25 mouse cellular contexts compared by ENCODE assay signal in genomic region chr6:83029777-83030176, GRCm38 (mm10). TPM values are rescaled to one million over a fixed set of nuclear protein-coding genes. Genes with fewer than 3 reads are reported as not detected.
A peak's percentile ranks its signal among the peaks of the same experiment; 100 is the strongest.
DNase-seq lines count a peak whose midpoint lies in the region; ATAC-seq and TF ChIP-seq lines count a peak whose summit lies in the region.
"Had no signal": no experiment of that assay in that cellular context is flagged by ENCODE, and none has a peak within 500 bp of the region (broad histone marks: within the 10 kb centered on the region; RNA-seq: fewer than 3 reads in every experiment).

No protein-coding gene starts in this region.

- H3K9me3 ChIP-seq in embryonic facial prominence, embryonic 12.5 days: no peaks in the 10 kb centered on the region
- H3K9me3 ChIP-seq in embryonic facial prominence, embryonic 10.5 days: no peaks in the 10 kb centered on the region
- no peaks in the 10 kb centered on the region for H3K9me3 ChIP-seq in heart, embryonic 13.5 days
- no peaks in the 10 kb centered on the region for H3K9me3 ChIP-seq in liver, embryonic 15.5 days (replicated peaks)
- no peaks in the 10 kb centered on the region for H3K9me3 ChIP-seq in liver, postnatal 0 days (ENCODE audit: low read length)
- H3K9me3 ChIP-seq: forebrain, embryonic 10.5 days; forebrain, embryonic 15.5 days; G1E; heart, embryonic 15.5 days; hindbrain, embryonic 10.5 days; hindbrain, embryonic 15.5 days had no signal

- no peak overlapping the region for H3K4me2 ChIP-seq in embryonic facial prominence, embryonic 12.5 days (replicated peaks)
- H3K4me2 ChIP-seq in heart, embryonic 13.5 days: no peak overlapping the region
- no peak overlapping the region for H3K4me2 ChIP-seq in liver, embryonic 15.5 days
- H3K4me2 ChIP-seq in liver, postnatal 0 days (ENCODE audit: low read depth, low read length): no peak overlapping the region
- H3K4me2 ChIP-seq: forebrain, embryonic 15.5 days; heart, embryonic 15.5 days; hindbrain, embryonic 15.5 days had no signal

- H3K27me3 ChIP-seq in embryonic facial prominence, embryonic 12.5 days: peaks cover 43% of the 10 kb centered on the region
- H3K27me3 ChIP-seq in embryonic facial prominence, embryonic 10.5 days (replicated peaks; ENCODE audit: low read depth, poor library complexity, severe bottlenecking): peaks cover 72% of the 10 kb centered on the region
- H3K27me3 ChIP-seq in heart, embryonic 13.5 days (replicated peaks): peaks cover 68% of the 10 kb centered on the region
- H3K27me3 ChIP-seq in liver, embryonic 15.5 days: peaks cover 25% of the 10 kb centered on the region
- peaks cover 20% of the 10 kb centered on the region; the same call in 1 of the 2 replicates for H3K27me3 ChIP-seq in liver, postnatal 0 days (ENCODE audit: insufficient read depth, low read length)

- no peak for DNase-seq in embryonic facial prominence, embryonic 10.5 days (ENCODE audit: low spot score)
- DNase-seq in heart, postnatal 36 days: no peak
- DNase-seq in liver, postnatal 0 days: no peak
- no peak for DNase-seq in retina, postnatal 1 day
- DNase-seq: adrenal gland, postnatal 10 days; B cell, adult 2 months; cerebellum, adult 11 months; cerebellum, adult 8-10 months; cerebellum, postnatal 14 days; embryo, embryonic 11 days; gastrocnemius, postnatal 25 days; heart, postnatal 14 days had no signal

- peaks cover 35% of the 10 kb centered on the region for H3K4me1 ChIP-seq in embryonic facial prominence, embryonic 12.5 days
- H3K4me1 ChIP-seq in embryonic facial prominence, embryonic 10.5 days: peaks cover 63% of the 10 kb centered on the region
- H3K4me1 ChIP-seq in heart, embryonic 13.5 days: peaks cover 49% of the 10 kb centered on the region
- H3K4me1 ChIP-seq in liver, embryonic 15.5 days (replicated peaks): peaks cover 72% of the 10 kb centered on the region
- H3K4me1 ChIP-seq in liver, postnatal 0 days (ENCODE audit: insufficient read depth): peaks cover 27% of the 10 kb centered on the region

- WGBS in embryonic facial prominence, embryonic 12.5 days: 21% methylated on average over 10 of the region's 10 CpGs
- WGBS in embryonic facial prominence, embryonic 10.5 days: 11% methylated on average over 10 of the region's 10 CpGs
- WGBS in heart, embryonic 13.5 days: 28% methylated on average over 10 of the region's 10 CpGs
- WGBS in liver, embryonic 15.5 days (ENCODE audit: insufficient replicate concordance): 58% methylated on average over 10 of the region's 10 CpGs
- 73% methylated on average over 10 of the region's 10 CpGs for WGBS in liver, postnatal 0 days (ENCODE audit: insufficient replicate concordance)

- no peak overlapping the region for H3K27ac ChIP-seq in embryonic facial prominence, embryonic 12.5 days
- no peak overlapping the region for H3K27ac ChIP-seq in embryonic facial prominence, embryonic 10.5 days (replicated peaks)
- 0 out of 2 replicates have a peak overlapping the region, but pooled peaks have one; percentile 36 for H3K27ac ChIP-seq in heart, embryonic 13.5 days (replicated peaks)
- 0 out of 2 replicates have a peak overlapping the region, but pooled peaks have one; percentile 25 for H3K27ac ChIP-seq in liver, embryonic 15.5 days (replicated peaks)
- H3K27ac ChIP-seq in liver, postnatal 0 days (ENCODE audit: low read depth): no peak overlapping the region
- H3K27ac ChIP-seq: forebrain, embryonic 10.5 days; forebrain, embryonic 15.5 days; heart, embryonic 15.5 days; hindbrain, embryonic 10.5 days; hindbrain, embryonic 15.5 days had no signal

- peak overlapping the region; percentile 20; the same call in 1 of the 2 replicates for H3K9ac ChIP-seq in embryonic facial prominence, embryonic 12.5 days
- H3K9ac ChIP-seq in heart, embryonic 13.5 days: no peak overlapping the region
- H3K9ac ChIP-seq in liver, embryonic 15.5 days: no peak overlapping the region
- H3K9ac ChIP-seq in liver, postnatal 0 days (replicated peaks): no peak overlapping the region
- H3K9ac ChIP-seq: forebrain, embryonic 15.5 days; heart, embryonic 15.5 days; hindbrain, embryonic 15.5 days had no signal

- TF ChIP-seq EP300 in liver, postnatal 0 days (IDR thresholded peaks at IDR 0.05; ENCODE audit: low read depth): no peak

- no peak for ATAC-seq in embryonic facial prominence, embryonic 12.5 days (ENCODE audit: insufficient number of reproducible peaks, insufficient read depth, low FRiP score, low TSS enrichment)
- ATAC-seq in heart, embryonic 13.5 days (ENCODE audit: extremely low read depth, insufficient number of reproducible peaks, low FRiP score, low TSS enrichment): no peak
- no peak for ATAC-seq in liver, embryonic 15.5 days (ENCODE audit: insufficient read depth)
- ATAC-seq in liver, postnatal 0 days: no peak
- ATAC-seq: CD4-positive, CD25-positive, alpha-beta regulatory T cell, adult 4 months; forebrain, embryonic 15.5 days; inflammation-experienced regulatory T-cells, adult 6 months had no signal

- no peak overlapping the region for H3K4me3 ChIP-seq in embryonic facial prominence, embryonic 12.5 days
- H3K4me3 ChIP-seq in embryonic facial prominence, embryonic 10.5 days: no peak overlapping the region
- no peak overlapping the region for H3K4me3 ChIP-seq in heart, embryonic 13.5 days
- no peak overlapping the region for H3K4me3 ChIP-seq in liver, embryonic 15.5 days (replicated peaks)
- no peak overlapping the region for H3K4me3 ChIP-seq in liver, postnatal 0 days (ENCODE audit: low read depth, low read length)
- H3K4me3 ChIP-seq: erythroblast, embryonic 14.5 days; forebrain, embryonic 10.5 days; forebrain, embryonic 15.5 days; heart, embryonic 15.5 days; hindbrain, embryonic 10.5 days; hindbrain, embryonic 15.5 days had no signal

- H3K36me3 ChIP-seq in embryonic facial prominence, embryonic 12.5 days: no peaks in the 10 kb centered on the region
- H3K36me3 ChIP-seq in embryonic facial prominence, embryonic 10.5 days (replicated peaks): peaks cover 10% of the 10 kb centered on the region; the same call in 1 of the 2 replicates
- H3K36me3 ChIP-seq in heart, embryonic 13.5 days: peaks cover 8% of the 10 kb centered on the region; the same call in 1 of the 2 replicates
- peaks cover 30% of the 10 kb centered on the region for H3K36me3 ChIP-seq in liver, embryonic 15.5 days (replicated peaks)
- H3K36me3 ChIP-seq in liver, postnatal 0 days (replicated peaks; ENCODE audit: insufficient read depth, low read length): peaks cover 14% of the 10 kb centered on the region
- H3K36me3 ChIP-seq: forebrain, embryonic 15.5 days; heart, embryonic 15.5 days; hindbrain, embryonic 10.5 days; hindbrain, embryonic 15.5 days had no signal

- intact Hi-C loops in heart, postnatal 36 days (cut with DNase I): no loop called here

- no peak for TF ChIP-seq CTCF in liver, postnatal 0 days (IDR thresholded peaks at IDR 0.05; ENCODE audit: low read depth)

RNA-seq across cellular contexts. Expression of gene Dok1, which starts 3.5 kb away (rescaled TPM):
- 11.0 and 11.8 TPM in 2 replicates for polyA plus RNA-seq in embryonic facial prominence, embryonic 12.5 days (2016; fragmentation: Nextera tagmentation; extraction: Ambion mirVana)
- polyA plus RNA-seq in embryonic facial prominence, embryonic 10.5 days (2016; fragmentation: Nextera tagmentation; extraction: Ambion mirVana): 11.1 and 12.2 TPM in 2 replicates
- 7.6 and 9.3 TPM in 2 replicates for polyA plus RNA-seq in heart, embryonic 13.5 days (2015; fragmentation: Nextera tagmentation; extraction: Ambion mirVana)
- 1 to 10 TPM; 2.8 to 4.3 TPM for total RNA-seq in heart, postnatal 36 days (2021)
- 19.9 and 21.1 TPM in 2 replicates for polyA plus RNA-seq in liver, embryonic 15.5 days (2015; fragmentation: Nextera tagmentation; extraction: Ambion mirVana)
- polyA plus RNA-seq in liver, postnatal 0 days (2015; fragmentation: Nextera tagmentation; extraction: Ambion mirVana): 11.3 and 11.8 TPM in 2 replicates

RNA-seq across cellular contexts. Expression of gene Loxl3, which starts 4.2 kb away (rescaled TPM):
- polyA plus RNA-seq in embryonic facial prominence, embryonic 12.5 days (2016; fragmentation: Nextera tagmentation; extraction: Ambion mirVana): 17.9 and 21.9 TPM in 2 replicates
- polyA plus RNA-seq in embryonic facial prominence, embryonic 10.5 days (2016; fragmentation: Nextera tagmentation; extraction: Ambion mirVana): 11.4 and 11.6 TPM in 2 replicates
- 6.9 and 7.1 TPM in 2 replicates for polyA plus RNA-seq in heart, embryonic 13.5 days (2015; fragmentation: Nextera tagmentation; extraction: Ambion mirVana)
- total RNA-seq in heart, postnatal 36 days (2021): 1 to 10 TPM; 2.9 to 3.1 TPM
- 1.7 and 2.1 TPM in 2 replicates for polyA plus RNA-seq in liver, embryonic 15.5 days (2015; fragmentation: Nextera tagmentation; extraction: Ambion mirVana)
- 1.2 and 1.7 TPM in 2 replicates for polyA plus RNA-seq in liver, postnatal 0 days (2015; fragmentation: Nextera tagmentation; extraction: Ambion mirVana)
- polyA plus RNA-seq: inflammation-experienced regulatory T-cells, adult 6 months had no signal

RNA-seq across cellular contexts. Expression of gene Aup1, which starts 24.5 kb away (rescaled TPM):
- 154 and 167 TPM in 2 replicates for polyA plus RNA-seq in embryonic facial prominence, embryonic 12.5 days (2016; fragmentation: Nextera tagmentation; extraction: Ambion mirVana)
- 148 and 172 TPM in 2 replicates for polyA plus RNA-seq in embryonic facial prominence, embryonic 10.5 days (2016; fragmentation: Nextera tagmentation; extraction: Ambion mirVana)
- polyA plus RNA-seq in heart, embryonic 13.5 days (2015; fragmentation: Nextera tagmentation; extraction: Ambion mirVana): 120 and 123 TPM in 2 replicates
- total RNA-seq in heart, postnatal 36 days (2021): 10 to 100 TPM; 78.1 to 82.2 TPM
- 189 and 201 TPM in 2 replicates for polyA plus RNA-seq in liver, embryonic 15.5 days (2015; fragmentation: Nextera tagmentation; extraction: Ambion mirVana)
- polyA plus RNA-seq in liver, postnatal 0 days (2015; fragmentation: Nextera tagmentation; extraction: Ambion mirVana): 175 and 180 TPM in 2 replicates

RNA-seq across cellular contexts. Expression of gene Htra2, which starts 25.3 kb away (rescaled TPM):
- polyA plus RNA-seq in embryonic facial prominence, embryonic 12.5 days (2016; fragmentation: Nextera tagmentation; extraction: Ambion mirVana): 74.1 and 77.8 TPM in 2 replicates
- polyA plus RNA-seq in embryonic facial prominence, embryonic 10.5 days (2016; fragmentation: Nextera tagmentation; extraction: Ambion mirVana): 83.5 and 90.0 TPM in 2 replicates
- 80.2 and 94.2 TPM in 2 replicates for polyA plus RNA-seq in heart, embryonic 13.5 days (2015; fragmentation: Nextera tagmentation; extraction: Ambion mirVana)
- total RNA-seq in heart, postnatal 36 days (2021): 10 to 100 TPM; 34.2 to 35.4 TPM
- 87.9 and 93.6 TPM in 2 replicates for polyA plus RNA-seq in liver, embryonic 15.5 days (2015; fragmentation: Nextera tagmentation; extraction: Ambion mirVana)
- polyA plus RNA-seq in liver, postnatal 0 days (2015; fragmentation: Nextera tagmentation; extraction: Ambion mirVana): 33.8 and 34.7 TPM in 2 replicates

RNA-seq across cellular contexts. Expression of gene Dqx1, which starts 27.9 kb away (rescaled TPM):
- polyA plus RNA-seq in embryonic facial prominence, embryonic 12.5 days (2016; fragmentation: Nextera tagmentation; extraction: Ambion mirVana): 1.5 and 1.6 TPM in 2 replicates
- polyA plus RNA-seq in embryonic facial prominence, embryonic 10.5 days (2016; fragmentation: Nextera tagmentation; extraction: Ambion mirVana): 1.8 and 2.8 TPM in 2 replicates
- 0.41 and 0.62 TPM in 2 replicates for polyA plus RNA-seq in heart, embryonic 13.5 days (2015; fragmentation: Nextera tagmentation; extraction: Ambion mirVana)
- total RNA-seq in heart, postnatal 36 days (2021): under 1 TPM; 0.65 to 0.89 TPM
- polyA plus RNA-seq in liver, embryonic 15.5 days (2015; fragmentation: Nextera tagmentation; extraction: Ambion mirVana): 6.8 and 7.8 TPM in 2 replicates
- polyA plus RNA-seq in liver, postnatal 0 days (2015; fragmentation: Nextera tagmentation; extraction: Ambion mirVana): 7.5 and 8.2 TPM in 2 replicates
- total RNA-seq: common myeloid progenitor, adult 5-6 weeks had no signal

Comparison
In these comparisons a context has a peak if more than half of its experiments do, and no peak if none do; other contexts are left out.
1. H3K27ac ChIP-seq: peak in heart, embryonic 13.5 days (single experiment) and liver, embryonic 15.5 days (single experiment); none in embryonic facial prominence, embryonic 12.5 days (single experiment), embryonic facial prominence, embryonic 10.5 days (single experiment) and liver, postnatal 0 days (single experiment).